Mouse (Mus musculus): ENCODE data around the gene Lnpk. TPM values are rescaled to one million over a fixed set of nuclear protein-coding genes. Genes with fewer than 3 reads are reported as not detected.

The Lnpk gene
- polyA plus RNA-seq, 1 experiment = 6.3 TPM

GRCm38 (mm10) chr2:74490186-74490585 is 89.0 kb downstream of the Lnpk start:
- peaks cover 9% of the 10 kb centered on the region for H3K27me3 ChIP-seq (ENCODE audit: control insufficient read depth, insufficient read depth, insufficient read length)
- no peak overlapping the region for H3K4me2 ChIP-seq (ENCODE audit: low read depth)
- no peaks in the 10 kb centered on the region for H3K36me3 ChIP-seq (ENCODE audit: control insufficient read depth, insufficient read depth)
- no peak overlapping the region for H3K4me3 ChIP-seq
- TF ChIP-seq E2F4 (IDR thresholded peaks at IDR 0.05; ENCODE audit: insufficient read depth) (no peak), MYOD1 (IDR thresholded peaks at IDR 0.05; ENCODE audit: control insufficient read depth in 1 of 3, insufficient read length in 2 of 3, low read depth in 2 of 3) (no peak), REST (IDR thresholded peaks at IDR 0.05; ENCODE audit: insufficient read depth, insufficient read length) (no peak), POLR2AphosphoS2 (IDR thresholded peaks at IDR 0.05; ENCODE audit: insufficient read length, low read depth) (no peak), SRF (IDR thresholded peaks at IDR 0.05; ENCODE audit: control insufficient read depth, insufficient read length, low read depth) (no peak), USF1 (IDR thresholded peaks at IDR 0.05; ENCODE audit: low read depth) (no peak), MYOG (IDR thresholded peaks at IDR 0.05; ENCODE audit: control insufficient read depth in 1 of 3, insufficient read depth in 1 of 3, insufficient read length in 2 of 3, low read depth in 2 of 3) (no peak), TCF3 (IDR thresholded peaks at IDR 0.05; ENCODE audit: insufficient read length, low read depth) (no peak), CEBPB (IDR thresholded peaks at IDR 0.05; ENCODE audit: insufficient read depth, poor library complexity, severe bottlenecking) (no peak), TCF12 (IDR thresholded peaks at IDR 0.05; ENCODE audit: insufficient read depth, poor library complexity, severe bottlenecking) (no peak), POLR2A (IDR thresholded peaks at IDR 0.05; ENCODE audit: insufficient read length, low read depth) (no peak), MAX (IDR thresholded peaks at IDR 0.05; ENCODE audit: low read depth) (no peak)
- H3K79me2 ChIP-seq (ENCODE audit: control insufficient read depth, insufficient read depth) = no peaks in the 10 kb centered on the region
- H3ac ChIP-seq (ENCODE audit: control insufficient read depth, insufficient read length) = no peak overlapping the region

- H3K79me2 ChIP-seq (ENCODE audit: control insufficient read depth, insufficient read depth) = no peaks in the 10 kb centered on the region
- H3K4me3 ChIP-seq = no peak overlapping the region
- peaks cover 5% of the 10 kb centered on the region for H3K27me3 ChIP-seq (ENCODE audit: control insufficient read depth, insufficient read depth, insufficient read length)
- H3K36me3 ChIP-seq (ENCODE audit: control insufficient read depth, insufficient read depth) = no peaks in the 10 kb centered on the region
- no peak overlapping the region for H3K4me2 ChIP-seq (ENCODE audit: low read depth)
- H3ac ChIP-seq (ENCODE audit: control insufficient read depth, insufficient read length) = no peak overlapping the region
- TF ChIP-seq USF1 (IDR thresholded peaks at IDR 0.05; ENCODE audit: low read depth) (no peak), E2F4 (IDR thresholded peaks at IDR 0.05; ENCODE audit: insufficient read depth) (no peak), TCF3 (IDR thresholded peaks at IDR 0.05; ENCODE audit: insufficient read length, low read depth) (no peak), REST (IDR thresholded peaks at IDR 0.05; ENCODE audit: insufficient read depth, insufficient read length) (no peak), MYOG (IDR thresholded peaks at IDR 0.05; ENCODE audit: control insufficient read depth in 1 of 3, insufficient read depth in 1 of 3, insufficient read length in 2 of 3, low read depth in 2 of 3) (no peak), POLR2A (IDR thresholded peaks at IDR 0.05; ENCODE audit: insufficient read length, low read depth) (no peak), TCF12 (IDR thresholded peaks at IDR 0.05; ENCODE audit: insufficient read depth, poor library complexity, severe bottlenecking) (no peak), MAX (IDR thresholded peaks at IDR 0.05; ENCODE audit: low read depth) (no peak)
These were observed 90.8 kb downstream of the Lnpk start for GRCm38 (mm10) chr2:74488443-74488842.

DNA sequence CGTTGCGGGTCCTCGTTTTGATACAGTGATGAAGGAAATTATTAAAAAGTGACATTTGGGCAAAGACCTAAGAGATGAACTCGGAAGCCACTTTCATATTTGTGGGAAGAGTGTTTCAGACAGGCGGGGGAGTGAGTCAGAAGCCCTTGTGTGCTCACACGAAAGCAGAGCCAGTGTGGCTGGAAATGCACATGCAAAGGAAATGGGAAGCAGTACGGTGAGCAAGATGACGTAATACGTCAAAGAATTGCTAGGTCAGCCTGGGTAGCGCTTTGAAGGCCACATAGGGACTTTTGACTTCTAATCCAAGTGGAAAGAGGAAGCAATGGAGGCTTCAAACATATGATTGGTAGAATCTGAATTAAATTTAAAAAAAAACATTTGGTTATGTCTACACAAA is 96.6 kb downstream of the Lnpk start:
- TF ChIP-seq MYOG (IDR thresholded peaks at IDR 0.05; ENCODE audit: control insufficient read depth in 1 of 3, insufficient read depth in 1 of 3, insufficient read length in 2 of 3, low read depth in 2 of 3) (no peak), REST (IDR thresholded peaks at IDR 0.05; ENCODE audit: insufficient read depth, insufficient read length) (no peak), E2F4 (IDR thresholded peaks at IDR 0.05; ENCODE audit: insufficient read depth) (no peak), CEBPB (IDR thresholded peaks at IDR 0.05; ENCODE audit: insufficient read depth, poor library complexity, severe bottlenecking) (0 out of 2 replicates have a peak, but pooled peaks have one; percentile 8), SRF (IDR thresholded peaks at IDR 0.05; ENCODE audit: control insufficient read depth, insufficient read length, low read depth) (no peak), POLR2A (IDR thresholded peaks at IDR 0.05; ENCODE audit: insufficient read length, low read depth) (no peak), POLR2AphosphoS2 (IDR thresholded peaks at IDR 0.05; ENCODE audit: insufficient read length, low read depth) (no peak), MAX (IDR thresholded peaks at IDR 0.05; ENCODE audit: low read depth) (no peak), TCF12 (IDR thresholded peaks at IDR 0.05; ENCODE audit: insufficient read depth, poor library complexity, severe bottlenecking) (no peak)
- H3K27me3 ChIP-seq (ENCODE audit: control insufficient read depth, insufficient read depth, insufficient read length) = no peaks in the 10 kb centered on the region

GRCm38 (mm10) chr2:74482086-74482485 is 97.1 kb downstream of the Lnpk start:
- Histone ChIP-seq H3K4me3 (no peak overlapping the region), H3K79me2 (ENCODE audit: control insufficient read depth, insufficient read depth) (no peaks in the 10 kb centered on the region), H3K27me3 (ENCODE audit: control insufficient read depth, insufficient read depth, insufficient read length) (no peaks in the 10 kb centered on the region), H3K36me3 (ENCODE audit: control insufficient read depth, insufficient read depth) (no peaks in the 10 kb centered on the region), H3K4me2 (ENCODE audit: low read depth) (peak overlapping the region; percentile 8), H3ac (ENCODE audit: control insufficient read depth, insufficient read length) (no peak overlapping the region)
- TF ChIP-seq POLR2A (IDR thresholded peaks at IDR 0.05; ENCODE audit: insufficient read length, low read depth) (no peak), REST (IDR thresholded peaks at IDR 0.05; ENCODE audit: insufficient read depth, insufficient read length) (no peak), CEBPB (IDR thresholded peaks at IDR 0.05; ENCODE audit: insufficient read depth, poor library complexity, severe bottlenecking) (no peak), MAX (IDR thresholded peaks at IDR 0.05; ENCODE audit: low read depth) (no peak), TCF3 (IDR thresholded peaks at IDR 0.05; ENCODE audit: insufficient read length, low read depth) (no peak), MYOD1 (IDR thresholded peaks at IDR 0.05; ENCODE audit: control insufficient read depth in 1 of 3, insufficient read length in 2 of 3, low read depth in 2 of 3) (no peak), TCF12 (IDR thresholded peaks at IDR 0.05; ENCODE audit: insufficient read depth, poor library complexity, severe bottlenecking) (no peak), E2F4 (IDR thresholded peaks at IDR 0.05; ENCODE audit: insufficient read depth) (no peak), POLR2AphosphoS2 (IDR thresholded peaks at IDR 0.05; ENCODE audit: insufficient read length, low read depth) (no peak), USF1 (IDR thresholded peaks at IDR 0.05; ENCODE audit: low read depth) (no peak), SRF (IDR thresholded peaks at IDR 0.05; ENCODE audit: control insufficient read depth, insufficient read length, low read depth) (no peak), MYOG (IDR thresholded peaks at IDR 0.05; ENCODE audit: control insufficient read depth in 1 of 3, insufficient read depth in 1 of 3, insufficient read length in 2 of 3, low read depth in 2 of 3) (no peak)

More for the DNA sequence above, 96.6 kb downstream of the Lnpk start:
- Histone ChIP-seq H3ac (ENCODE audit: control insufficient read depth, insufficient read length) (no peak overlapping the region), H3K79me2 (ENCODE audit: control insufficient read depth, insufficient read depth) (no peaks in the 10 kb centered on the region), H3K4me2 (ENCODE audit: low read depth) (peak overlapping the region; percentile 8), H3K4me3 (no peak overlapping the region), H3K36me3 (ENCODE audit: control insufficient read depth, insufficient read depth) (no peaks in the 10 kb centered on the region)

Other genes starting within 250 kb of the Lnpk start
- gene Evx2, start 80.1 kb upstream of the Lnpk start, polyA plus RNA-seq (2012; fragmentation: generic; extraction: Trizol) = not detected
- gene Hoxd13, start 88.9 kb upstream of the Lnpk start, polyA plus RNA-seq (2012; fragmentation: generic; extraction: Trizol) = not detected
- gene Hoxd12, start 95.6 kb upstream of the Lnpk start, polyA plus RNA-seq (2012; fragmentation: generic; extraction: Trizol) = not detected
- not detected for gene Hoxd11, start 100.1 kb upstream of the Lnpk start, polyA plus RNA-seq (2012; fragmentation: generic; extraction: Trizol)
- gene Hoxd10, start 112.5 kb upstream of the Lnpk start, polyA plus RNA-seq (2012; fragmentation: generic; extraction: Trizol) = not detected
- not detected for gene Hoxd9, start 118.3 kb upstream of the Lnpk start, polyA plus RNA-seq (2012; fragmentation: generic; extraction: Trizol)
- gene Hoxd8, start 125.2 kb upstream of the Lnpk start, polyA plus RNA-seq (2012; fragmentation: generic; extraction: Trizol) = not detected
- gene Hoxd3, start 132.5 kb upstream of the Lnpk start, polyA plus RNA-seq (2012; fragmentation: generic; extraction: Trizol) = not detected
- not detected for gene Hoxd4, start 132.5 kb upstream of the Lnpk start, polyA plus RNA-seq (2012; fragmentation: generic; extraction: Trizol)
- not detected for gene Gm28230, start 147.3 kb upstream of the Lnpk start, polyA plus RNA-seq (2012; fragmentation: generic; extraction: Trizol)
- not detected for gene Hoxd1, start 183.5 kb upstream of the Lnpk start, polyA plus RNA-seq (2012; fragmentation: generic; extraction: Trizol)
- 33.3 TPM for gene Mtx2, start 246.4 kb upstream of the Lnpk start, polyA plus RNA-seq (2012; fragmentation: generic; extraction: Trizol)

Measured in myocyte (in vitro differentiated cells).